Mouse (Mus musculus): ENCODE results near the gene Fto.

The Fto gene

GRCm38 (mm10) chr8:91324916-91325315 lies 11.6 kb downstream of the Fto start:
- no peak for DNase-seq

DNA sequence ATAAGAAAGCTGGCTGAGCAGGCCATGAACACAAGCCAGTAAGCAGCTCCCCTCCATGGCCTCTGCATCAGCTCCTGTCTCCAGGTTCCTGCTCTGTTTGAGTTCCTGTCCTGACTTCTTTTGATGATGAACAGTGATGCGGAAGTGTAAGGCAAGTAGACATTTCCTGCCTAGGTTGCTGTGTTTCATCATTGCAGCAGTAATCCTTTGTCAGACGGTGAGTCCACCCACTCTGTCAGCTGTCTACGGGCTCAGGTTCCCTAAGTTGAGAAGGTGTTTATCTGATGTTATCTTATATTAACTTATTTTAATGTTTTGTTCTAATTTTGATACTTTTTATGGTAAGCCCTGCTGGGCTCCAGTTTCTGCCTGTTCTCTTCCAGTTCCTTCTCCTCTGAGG lies 12.7 kb downstream of the Fto start:
- DNase-seq, result no peak

DNA sequence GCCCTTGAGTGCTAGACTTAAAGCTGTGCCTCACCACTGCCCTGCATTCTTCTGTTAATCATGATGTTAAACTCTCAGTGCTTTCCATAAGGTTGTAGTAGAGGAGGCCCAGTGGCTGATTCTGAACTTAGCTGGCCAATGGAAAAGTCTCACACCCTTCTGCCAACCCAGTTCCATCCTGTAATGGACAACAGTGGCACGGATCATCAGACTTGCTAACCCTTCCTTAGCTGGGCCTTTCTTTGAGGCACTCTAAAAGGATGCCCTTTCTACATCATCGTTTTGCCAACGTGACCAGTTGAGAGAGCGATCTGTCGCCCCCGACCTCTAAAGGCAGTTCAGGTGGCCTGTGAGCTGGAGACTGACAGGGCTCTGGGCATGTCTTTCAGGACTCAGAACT lies 13.6 kb downstream of the Fto start:
- DNase-seq, result no peak

DNA sequence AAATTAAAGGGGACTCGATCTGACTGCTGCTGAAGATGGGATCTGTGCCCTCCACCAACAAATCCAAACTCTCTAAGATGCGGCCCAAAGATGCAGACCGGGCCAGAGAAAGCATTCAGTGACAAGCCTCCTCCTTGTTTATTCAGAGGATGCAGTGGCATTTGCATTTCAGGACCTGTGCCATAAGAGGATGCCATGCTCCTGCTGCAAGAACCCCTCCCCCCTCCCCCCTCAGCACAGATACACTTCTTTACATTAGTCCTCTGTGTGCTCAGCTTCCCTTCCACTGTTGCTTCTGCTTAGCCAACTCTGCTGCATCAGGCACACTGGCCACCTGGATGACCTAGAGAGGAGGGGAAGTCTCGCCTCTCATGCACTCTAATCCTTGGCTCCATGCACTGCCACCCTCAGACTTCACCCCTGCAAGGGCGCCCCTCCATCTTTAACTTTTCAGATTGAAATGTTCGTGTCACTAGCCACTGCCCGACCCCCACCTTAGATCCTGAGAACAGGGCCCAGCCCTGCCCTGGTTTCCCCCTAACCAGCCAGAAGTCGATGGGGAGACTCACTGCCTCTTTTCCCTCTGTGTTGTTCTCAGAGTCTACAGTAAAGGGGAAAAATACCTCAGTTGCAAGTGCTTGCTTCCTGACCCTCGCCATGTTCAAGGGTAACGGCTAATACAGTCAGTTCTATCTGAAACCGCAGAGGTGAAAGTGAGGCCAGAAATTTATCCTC lies 14.3 kb downstream of the Fto start:
- DNase-seq, result no peak

- DNase-seq, result no peak
These were observed 15.7 kb downstream of the Fto start for GRCm38 (mm10) chr8:91329056-91329455.

DNA sequence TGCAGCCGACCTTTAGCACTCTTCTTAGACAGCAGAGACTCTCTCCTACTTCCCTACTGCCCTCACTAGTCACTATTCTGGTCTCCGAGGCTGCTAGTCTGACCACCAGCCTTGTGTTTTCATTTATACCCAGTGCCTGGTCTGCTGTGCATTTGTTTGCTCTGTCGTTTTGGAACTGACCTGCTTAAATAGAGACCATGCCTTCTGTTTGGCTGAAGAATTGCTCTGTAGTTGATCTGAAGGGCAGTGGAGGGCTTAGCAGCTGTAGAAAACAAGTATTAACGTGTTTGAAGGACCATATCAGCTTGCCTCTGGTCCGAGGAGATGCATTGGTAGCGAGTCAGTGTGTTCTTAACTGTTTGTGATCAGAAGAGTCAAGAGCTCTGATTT lies 16.1 kb downstream of the Fto start:
- no peak for DNase-seq

GRCm38 (mm10) chr8:91338389-91339154 lies 25.2 kb downstream of the Fto start:
- no peak for DNase-seq

- DNase-seq, result no peak
These were observed 26.3 kb downstream of the Fto start for GRCm38 (mm10) chr8:91339651-91340050.

- no peak for DNase-seq
These were observed 27.4 kb downstream of the Fto start for GRCm38 (mm10) chr8:91340746-91341145.

DNA sequence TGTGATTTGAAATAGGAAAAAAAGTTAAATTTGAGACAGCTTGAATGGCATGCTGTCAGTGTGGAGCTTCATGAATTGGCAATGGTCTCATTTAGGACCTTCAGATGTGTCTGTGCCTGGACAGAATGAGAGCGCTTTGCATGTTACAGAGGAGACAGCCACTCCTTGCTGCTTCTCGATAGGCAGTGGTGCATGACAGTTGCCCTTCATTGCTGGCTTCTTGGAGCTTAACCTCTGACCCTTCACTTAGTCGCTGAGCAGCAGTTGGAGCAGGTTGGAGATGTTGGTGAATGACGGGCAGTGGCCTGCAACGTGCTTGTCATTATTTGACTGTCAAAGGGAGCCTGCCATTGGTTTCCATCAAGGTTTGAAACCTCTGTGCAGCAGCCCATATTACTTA lies 28.9 kb downstream of the Fto start:
- no peak for DNase-seq

DNA sequence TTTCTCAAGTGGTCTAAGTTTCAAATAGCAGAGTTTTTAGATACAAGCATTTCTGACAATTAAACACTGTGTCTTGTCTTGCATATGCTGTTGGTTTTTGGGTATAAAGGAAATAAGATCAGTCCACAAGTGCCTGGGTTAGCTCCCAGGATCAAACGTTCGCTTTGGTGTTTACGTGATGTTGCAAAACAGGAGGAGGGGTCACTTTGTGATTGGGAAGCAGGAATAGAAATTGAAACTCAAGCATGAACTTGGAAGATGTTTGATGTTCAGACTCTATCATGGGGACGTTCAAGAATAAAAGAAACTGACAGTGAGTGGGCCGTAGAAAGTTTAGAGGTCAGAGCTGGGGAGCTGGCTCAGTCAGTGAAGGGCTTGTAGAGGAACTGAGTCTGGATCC lies 29.5 kb downstream of the Fto start:
- no peak for DNase-seq

DNA sequence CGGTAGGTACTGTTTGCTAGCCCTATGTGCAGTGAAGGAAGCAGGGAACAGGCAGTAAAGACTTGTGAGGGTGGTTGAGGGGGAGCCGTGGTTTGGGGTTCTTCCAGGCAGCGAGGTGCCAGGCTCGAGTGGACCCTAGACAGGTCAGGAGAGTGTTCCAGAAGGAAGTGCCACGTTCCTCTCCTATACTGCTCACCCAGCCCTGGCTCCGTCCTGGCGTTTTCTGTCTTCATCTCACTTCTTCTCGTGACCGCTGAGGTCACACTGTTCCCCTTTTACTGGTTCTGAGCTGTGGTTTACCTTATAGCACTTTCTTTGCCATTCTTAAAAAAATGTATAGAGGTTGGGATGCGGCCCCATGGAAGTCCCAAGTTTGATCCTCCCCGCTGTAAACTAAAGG lies 31.3 kb downstream of the Fto start:
- DNase-seq, result no peak

- DNase-seq, result no peak
These were observed 33.8 kb downstream of the Fto start for GRCm38 (mm10) chr8:91347146-91347545.

- no peak for DNase-seq
These were observed 34.3 kb downstream of the Fto start for GRCm38 (mm10) chr8:91347595-91347994.

GRCm38 (mm10) chr8:91349816-91350215 lies 36.5 kb downstream of the Fto start:
- no peak for DNase-seq

DNA sequence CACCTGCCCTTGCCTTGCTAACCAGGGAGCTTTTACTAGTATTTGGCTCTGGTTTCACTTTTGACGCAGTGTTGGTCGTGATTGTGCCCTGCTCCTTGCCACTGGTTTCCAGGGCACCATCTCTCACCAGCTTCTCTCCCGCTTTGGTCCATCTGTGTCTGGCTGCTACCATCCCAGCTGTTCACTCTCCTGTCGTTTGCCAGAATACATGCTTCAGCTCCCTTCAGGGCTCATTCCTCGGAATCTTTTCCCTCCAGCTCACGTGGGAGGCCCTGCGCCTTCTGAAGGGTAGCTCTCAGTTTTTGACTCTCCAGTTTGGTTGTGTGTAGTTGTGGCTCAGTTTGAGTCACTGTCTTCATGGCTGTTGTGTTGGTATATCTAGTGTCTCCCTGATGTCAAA lies 37.3 kb downstream of the Fto start:
- DNase-seq, result peak; percentile 53 to 56

GRCm38 (mm10) chr8:91352598-91352997 lies 39.3 kb downstream of the Fto start:
- DNase-seq, result no peak

- DNase-seq, result no peak
These were observed 39.7 kb downstream of the Fto start for GRCm38 (mm10) chr8:91353062-91353461.

GRCm38 (mm10) chr8:91353907-91354306 lies 40.6 kb downstream of the Fto start:
- no peak for DNase-seq

GRCm38 (mm10) chr8:91355301-91355905 lies 42.1 kb downstream of the Fto start:
- DNase-seq, result no peak

DNA sequence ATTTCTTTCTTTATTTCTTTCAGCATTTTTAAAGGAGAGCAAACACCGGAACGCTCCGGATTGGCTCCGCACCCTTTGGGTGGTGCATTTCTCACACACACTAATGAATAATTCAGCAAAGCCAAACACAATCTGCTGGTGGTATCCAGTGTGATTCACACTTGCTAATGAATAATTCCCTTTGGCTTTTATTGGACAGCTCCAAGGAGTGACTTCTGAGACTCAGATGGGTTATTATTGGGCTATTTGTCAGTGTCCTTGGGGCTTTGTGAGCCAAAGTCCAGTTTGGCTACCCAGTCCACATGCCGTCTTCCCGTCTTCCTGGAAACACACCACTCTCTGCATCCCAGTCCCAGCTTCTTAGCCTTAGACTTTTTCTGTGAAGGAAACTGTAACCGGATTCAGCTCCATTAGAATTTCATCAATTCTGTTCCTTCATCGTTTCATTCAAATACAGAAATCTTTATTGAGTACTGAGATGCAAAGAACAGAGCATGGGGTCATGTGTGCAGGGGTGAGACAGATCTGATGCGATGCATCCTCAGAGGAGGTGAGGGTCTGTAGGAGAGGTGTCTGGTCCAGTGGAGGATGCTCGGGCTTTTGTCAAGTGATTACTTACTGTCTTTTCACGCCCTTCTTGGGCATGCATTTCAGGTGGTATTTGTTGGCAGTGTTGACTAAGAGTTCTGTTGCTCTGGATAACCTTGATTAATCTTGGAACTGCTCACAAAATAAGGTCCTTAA lies 42.8 kb downstream of the Fto start:
- DNase-seq, result no peak

- no peak for DNase-seq
These were observed 44.2 kb downstream of the Fto start for GRCm38 (mm10) chr8:91357493-91358014.

DNA sequence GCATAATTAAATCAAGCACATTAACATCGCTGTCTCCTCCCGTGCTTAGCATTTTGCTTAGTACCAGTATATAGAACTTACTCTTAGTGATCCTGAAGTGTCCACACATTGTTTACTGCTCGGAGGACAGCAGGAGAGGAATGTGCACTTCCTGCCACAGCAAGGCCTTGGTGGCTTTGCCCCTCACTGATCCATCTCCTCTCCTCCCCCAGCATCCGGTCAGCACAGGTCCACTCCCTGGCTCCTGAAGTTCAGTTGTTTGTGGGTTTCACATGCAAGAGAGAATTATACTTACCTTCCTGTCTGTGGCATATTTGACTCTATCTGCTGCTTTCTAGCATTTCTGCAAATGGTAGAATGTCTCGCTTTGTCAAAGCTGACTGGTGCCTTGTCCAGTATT lies 44.7 kb downstream of the Fto start:
- no peak for DNase-seq

All from cerebellum, postnatal 10 days (tissue).